Comparison of ENCODE assay signal across 9 mouse cellular contexts in the genomic region with DNA sequence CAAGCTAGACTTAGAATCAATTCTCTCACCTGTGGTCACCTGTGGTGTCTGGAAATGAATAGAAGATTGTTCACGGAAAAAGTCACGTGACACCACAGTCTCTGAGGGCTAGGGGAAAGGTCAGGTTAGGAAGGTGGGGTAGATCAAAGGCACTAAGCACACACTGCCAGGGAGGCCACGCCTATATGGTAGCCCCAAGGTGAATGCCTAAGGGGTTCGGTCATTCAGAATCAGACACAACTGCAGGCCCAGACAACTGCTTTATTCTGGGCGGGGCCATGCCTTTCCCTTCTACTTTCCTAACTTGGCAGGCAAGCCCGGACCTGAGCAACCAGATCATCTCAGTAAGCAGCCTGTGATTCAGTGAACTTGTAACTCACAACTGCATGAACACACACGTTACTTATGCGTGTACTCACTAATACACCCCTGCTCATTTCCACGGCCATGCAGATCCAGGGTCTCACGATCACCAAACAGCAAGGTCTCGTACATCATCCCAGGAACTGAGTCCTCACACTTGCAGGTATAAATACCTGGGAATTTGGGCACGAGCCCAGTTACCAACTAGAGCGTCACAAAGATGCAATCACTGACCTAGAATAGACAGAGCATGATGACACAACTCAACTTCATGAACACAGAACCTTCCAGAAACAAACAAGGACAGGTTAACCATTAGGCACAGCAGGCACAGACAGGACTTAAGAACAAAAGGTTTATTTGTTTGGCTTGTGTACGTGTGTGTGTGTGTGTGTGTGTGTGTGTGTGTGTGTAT. TPM values are rescaled to one million over a fixed set of nuclear protein-coding genes. Genes with fewer than 3 reads are reported as not detected.
A peak's percentile ranks its signal among the peaks of the same experiment; 100 is the strongest.
DNase-seq lines count a peak whose midpoint lies in the region; ATAC-seq and TF ChIP-seq lines count a peak whose summit lies in the region.
"Had no signal": no experiment of that assay in that cellular context is flagged by ENCODE, and none has a peak within 500 bp of the region (broad histone marks: within the 10 kb centered on the region; RNA-seq: fewer than 3 reads in every experiment).

No protein-coding gene starts in this region.

- peak; percentile 66 to 84 for DNase-seq in cerebellum, postnatal 14 days
- no peak for DNase-seq in cerebellum, adult 9-11 months
- no peak for DNase-seq in lung, adult 2 months
- DNase-seq in intestine, embryonic 14.5 days (ENCODE audit: low spot score) = no peak
- no peak for DNase-seq in frontal cortex, postnatal 10 days (ENCODE audit: low spot score in 2 of 2)
- DNase-seq in right cerebral cortex, postnatal 10 days (ENCODE audit: low spot score in 2 of 2) = no peak

- no peaks in the 10 kb centered on the region for H3K9me3 ChIP-seq in lung, embryonic 15.5 days
- no peaks in the 10 kb centered on the region for H3K9me3 ChIP-seq in intestine, embryonic 14.5 days (ENCODE audit: control insufficient read depth, low read length)
- H3K9me3 ChIP-seq in liver, embryonic 15.5 days (replicated peaks) = no peaks in the 10 kb centered on the region
- H3K9me3 ChIP-seq: neural tube, embryonic 15.5 days had no signal

- no peak overlapping the region for H3K9ac ChIP-seq in lung, embryonic 15.5 days
- H3K9ac ChIP-seq in intestine, embryonic 14.5 days (ENCODE audit: low read length) = no peak overlapping the region
- no peak overlapping the region for H3K9ac ChIP-seq in liver, embryonic 15.5 days

- H3K27ac ChIP-seq in lung, embryonic 15.5 days = peak overlapping the region; percentile 74
- peak overlapping the region; percentile 66 for H3K27ac ChIP-seq in intestine, embryonic 14.5 days (ENCODE audit: low read depth)
- peak overlapping the region; percentile 84 for H3K27ac ChIP-seq in liver, embryonic 15.5 days (replicated peaks)
- H3K27ac ChIP-seq: neural tube, embryonic 15.5 days had no signal

- H3K36me3 ChIP-seq in lung, embryonic 15.5 days = peaks cover 35% of the 10 kb centered on the region
- peaks cover 36% of the 10 kb centered on the region for H3K36me3 ChIP-seq in intestine, embryonic 14.5 days (ENCODE audit: control insufficient read depth, insufficient read depth, low read length)
- H3K36me3 ChIP-seq in liver, embryonic 15.5 days (replicated peaks) = peaks cover 33% of the 10 kb centered on the region

- H3K4me1 ChIP-seq in lung, embryonic 15.5 days = peaks cover 45% of the 10 kb centered on the region
- H3K4me1 ChIP-seq in lung, adult 2 months (ENCODE audit: control insufficient read depth, insufficient read depth, low read length) = peaks cover 17% of the 10 kb centered on the region
- H3K4me1 ChIP-seq in intestine, embryonic 14.5 days (replicated peaks; ENCODE audit: control insufficient read depth, insufficient read depth, low read length) = peaks cover 16% of the 10 kb centered on the region
- H3K4me1 ChIP-seq in liver, embryonic 15.5 days (replicated peaks) = peaks cover 90% of the 10 kb centered on the region

- H3K4me3 ChIP-seq in lung, embryonic 15.5 days = no peak overlapping the region
- no peak overlapping the region for H3K4me3 ChIP-seq in lung, adult 2 months (replicated peaks; ENCODE audit: extremely low read depth, low read depth, low read length)
- H3K4me3 ChIP-seq in intestine, embryonic 14.5 days (ENCODE audit: low read depth, low read length) = no peak overlapping the region
- H3K4me3 ChIP-seq in liver, embryonic 15.5 days (replicated peaks) = no peak overlapping the region
- H3K4me3 ChIP-seq: neural tube, embryonic 15.5 days had no signal

- no peaks in the 10 kb centered on the region for H3K27me3 ChIP-seq in lung, embryonic 15.5 days
- no peaks in the 10 kb centered on the region for H3K27me3 ChIP-seq in intestine, embryonic 14.5 days (replicated peaks; ENCODE audit: control insufficient read depth, insufficient read depth, low read length)
- H3K27me3 ChIP-seq in liver, embryonic 15.5 days = no peaks in the 10 kb centered on the region
- H3K27me3 ChIP-seq: neural tube, embryonic 15.5 days had no signal

- TF ChIP-seq CTCF in lung, adult 2 months (IDR thresholded peaks at IDR 0.05; ENCODE audit: insufficient read depth, low read length) = no peak

- no peak for TF ChIP-seq POLR2A in lung, adult 2 months (IDR thresholded peaks at IDR 0.05; ENCODE audit: borderline replicate concordance, extremely low read depth, low read depth, low read length)

- 62% methylated on average over 14 of the region's 14 CpGs for WGBS in lung, embryonic 15.5 days
- WGBS in lung, adult 2 months = 64% methylated on average over 14 of the region's 14 CpGs
- WGBS in intestine, embryonic 14.5 days = 74% methylated on average over 14 of the region's 14 CpGs
- WGBS in liver, embryonic 15.5 days (ENCODE audit: insufficient replicate concordance) = 73% methylated on average over 14 of the region's 14 CpGs

- no peak overlapping the region for H3K4me2 ChIP-seq in lung, embryonic 15.5 days
- no peak overlapping the region for H3K4me2 ChIP-seq in intestine, embryonic 14.5 days (ENCODE audit: low read length)
- peak overlapping the region; percentile 0; the same call in 1 of the 2 replicates for H3K4me2 ChIP-seq in liver, embryonic 15.5 days

- ATAC-seq in lung, embryonic 15.5 days (ENCODE audit: borderline replicate concordance, extremely low read depth, low FRiP score, low TSS enrichment) = no peak
- ATAC-seq in intestine, embryonic 14.5 days (replicated peaks; ENCODE audit: low FRiP score, low TSS enrichment, low read depth) = peak; percentile 72
- ATAC-seq in liver, embryonic 15.5 days (ENCODE audit: insufficient read depth) = no peak

RNA-seq across cellular contexts. Expression of gene Hyal1, which starts 1.0 kb away (rescaled TPM):
- 8.4 and 9.6 TPM in 2 replicates for polyA plus RNA-seq in lung, embryonic 15.5 days (2015; fragmentation: Nextera tagmentation; extraction: Ambion mirVana)
- 19.6 and 26.5 TPM in 2 replicates for polyA plus RNA-seq in lung, adult 2 months (2012; rRNA removed)
- 4.0 and 5.1 TPM in 2 replicates for polyA plus RNA-seq in intestine, embryonic 14.5 days (2014; fragmentation: Nextera tagmentation; extraction: Ambion mirVana)
- polyA plus RNA-seq in liver, embryonic 15.5 days (2015; fragmentation: Nextera tagmentation; extraction: Ambion mirVana) = 3.2 and 4.2 TPM in 2 replicates

RNA-seq across cellular contexts. Expression of gene Naa80, which starts 2.9 kb away (rescaled TPM):
- 18.2 and 18.6 TPM in 2 replicates for polyA plus RNA-seq in lung, embryonic 15.5 days (2015; fragmentation: Nextera tagmentation; extraction: Ambion mirVana)
- 87.8 and 91.9 TPM in 2 replicates for polyA plus RNA-seq in lung, adult 2 months (2012; rRNA removed)
- polyA plus RNA-seq in intestine, embryonic 14.5 days (2014; fragmentation: Nextera tagmentation; extraction: Ambion mirVana) = 14.7 and 19.6 TPM in 2 replicates
- 12.3 and 12.8 TPM in 2 replicates for polyA plus RNA-seq in liver, embryonic 15.5 days (2015; fragmentation: Nextera tagmentation; extraction: Ambion mirVana)

RNA-seq across cellular contexts. Expression of gene Hyal3, which starts 4.8 kb away (rescaled TPM):
- 0.99 and 1.4 TPM in 2 replicates for polyA plus RNA-seq in lung, embryonic 15.5 days (2015; fragmentation: Nextera tagmentation; extraction: Ambion mirVana)
- polyA plus RNA-seq in lung, adult 2 months (2012; rRNA removed) = 1.7 and 1.8 TPM in 2 replicates
- 0.87 and 1.4 TPM in 2 replicates for polyA plus RNA-seq in intestine, embryonic 14.5 days (2014; fragmentation: Nextera tagmentation; extraction: Ambion mirVana)
- polyA plus RNA-seq in liver, embryonic 15.5 days (2015; fragmentation: Nextera tagmentation; extraction: Ambion mirVana) = 0.64 TPM in 2 replicates

RNA-seq across cellular contexts. Expression of gene Hyal2, which starts 8.0 kb away (rescaled TPM):
- polyA plus RNA-seq in lung, embryonic 15.5 days (2015; fragmentation: Nextera tagmentation; extraction: Ambion mirVana) = 105 and 109 TPM in 2 replicates
- polyA plus RNA-seq in lung, adult 2 months (2012; rRNA removed) = 235 and 342 TPM in 2 replicates
- polyA plus RNA-seq in intestine, embryonic 14.5 days (2014; fragmentation: Nextera tagmentation; extraction: Ambion mirVana) = 107 and 114 TPM in 2 replicates
- 48.8 and 56.3 TPM in 2 replicates for polyA plus RNA-seq in liver, embryonic 15.5 days (2015; fragmentation: Nextera tagmentation; extraction: Ambion mirVana)

RNA-seq across cellular contexts. Expression of gene Ifrd2, which starts 11.7 kb away (rescaled TPM):
- polyA plus RNA-seq in lung, embryonic 15.5 days (2015; fragmentation: Nextera tagmentation; extraction: Ambion mirVana) = 40.0 and 44.2 TPM in 2 replicates
- polyA plus RNA-seq in lung, adult 2 months (2012; rRNA removed) = 41.5 and 41.8 TPM in 2 replicates
- polyA plus RNA-seq in intestine, embryonic 14.5 days (2014; fragmentation: Nextera tagmentation; extraction: Ambion mirVana) = 77.4 and 79.5 TPM in 2 replicates
- polyA plus RNA-seq in liver, embryonic 15.5 days (2015; fragmentation: Nextera tagmentation; extraction: Ambion mirVana) = 161 and 198 TPM in 2 replicates

Comparison
In these comparisons a context has a peak if more than half of its experiments do, and no peak if none do; other contexts are left out.
1. DNase-seq: peak in cerebellum, postnatal 14 days (2 of 2); none in cerebellum, adult 9-11 months (single experiment), lung, adult 2 months (single experiment), intestine, embryonic 14.5 days (single experiment), frontal cortex, postnatal 10 days (0 of 2) and right cerebral cortex, postnatal 10 days (0 of 2).
2. Peak in every context shown above with its lines, with median percentiles within 50 percentile points of each other: H3K27ac ChIP-seq.